8 mouse cellular contexts compared by ENCODE assay signal in genomic region chr8:106432954-106433570, GRCm38 (mm10). TPM values are rescaled to one million over a fixed set of nuclear protein-coding genes. Genes with fewer than 3 reads are reported as not detected.
DNase-seq lines count a peak whose midpoint lies in the region; ATAC-seq and TF ChIP-seq lines count a peak whose summit lies in the region.

No protein-coding gene starts in this region.

- peak overlapping the region; percentile 61 for H3K4me3 ChIP-seq in gastrocnemius, adult 2 months
- H3K4me3 ChIP-seq in hindbrain, postnatal 0 days (ENCODE audit: low read length): peak overlapping the region; percentile 32
- peak overlapping the region; percentile 32; the same call in 1 of the 2 replicates for H3K4me3 ChIP-seq in left cerebral cortex, adult 2 months

- no peak; the same call in 1 of the 2 replicates for TF ChIP-seq CTCF in gastrocnemius, adult 2 months (IDR thresholded peaks at IDR 0.05)
- peak; percentile 100 for TF ChIP-seq CTCF in hindbrain, postnatal 0 days (IDR thresholded peaks at IDR 0.05; ENCODE audit: low read depth)
- peak; percentile 99 for TF ChIP-seq CTCF in left cerebral cortex, adult 2 months (IDR thresholded peaks at IDR 0.05)

- no peaks in the 10 kb centered on the region for H3K4me1 ChIP-seq in hindbrain, postnatal 0 days (ENCODE audit: insufficient read depth, low read length)

- 8% methylated on average over 20 of the region's 20 CpGs for WGBS in hindbrain, postnatal 0 days

- no peaks in the 10 kb centered on the region for H3K9me3 ChIP-seq in hindbrain, postnatal 0 days (ENCODE audit: low read length)

- intact Hi-C loops in gastrocnemius, adult 2 months (cut with DNase I): loop anchor here (1.0 kb wide), 2 partner anchors 101 to 214 kb away; no protein-coding TSS in a partner anchor
- intact Hi-C loops in left cerebral cortex, adult 2 months (cut with DNase I): loop anchor here (1.0 kb wide), 2 partner anchors 101 to 214 kb away; no protein-coding TSS in a partner anchor

- ATAC-seq in hindbrain, postnatal 0 days: peak; percentile 75
- peak; percentile 91 for ATAC-seq in megakaryocyte progenitor cell, adult 5-6 weeks (replicated peaks; ENCODE audit: poor library complexity)

- peak overlapping the region; percentile 64 for H3K4me2 ChIP-seq in hindbrain, postnatal 0 days (ENCODE audit: low read depth, low read length)

- no peak overlapping the region for H3K27ac ChIP-seq in gastrocnemius, adult 2 months
- H3K27ac ChIP-seq in hindbrain, postnatal 0 days: no peak overlapping the region
- H3K27ac ChIP-seq in left cerebral cortex, adult 2 months: no peak overlapping the region

- H3K36me3 ChIP-seq in hindbrain, postnatal 0 days (ENCODE audit: insufficient read depth, low read length): no peaks in the 10 kb centered on the region

- no peaks in the 10 kb centered on the region for H3K27me3 ChIP-seq in hindbrain, postnatal 0 days (ENCODE audit: insufficient read depth, low read length)

- H3K9ac ChIP-seq in hindbrain, postnatal 0 days (replicated peaks; ENCODE audit: low read length): 0 out of 2 replicates have a peak overlapping the region, but pooled peaks have one; percentile 24

- peak; percentile 56 for DNase-seq in T-cell, adult 2 months (ENCODE audit: low spot score)
- peak; percentile 87 to 91 for DNase-seq in cerebellum, postnatal 4 days (ENCODE audit: low spot score in 2 of 2)
- DNase-seq in gastrocnemius, adult 2 months: peak; percentile 86
- DNase-seq in hindbrain, postnatal 0 days (ENCODE audit: low spot score): peak; percentile 94
- peak; percentile 87 to 90 for DNase-seq in left cerebral cortex, adult 2 months (ENCODE audit: extremely low spot score in 1 of 2, low spot score in 2 of 2)
- peak; percentile 89 to 93 for DNase-seq in right cerebral cortex, postnatal 10 days (ENCODE audit: low spot score in 2 of 2)
- peak; percentile 93 for DNase-seq in urinary bladder, postnatal 25 days (ENCODE audit: low spot score)

RNA-seq across cellular contexts. Expression of gene Zfp90, which starts 17.9 kb away (rescaled TPM):
- 1 to 10 TPM; 1.2 to 1.7 TPM for total RNA-seq in gastrocnemius, adult 2 months (2021)
- 22.6 and 26.2 TPM in 2 replicates for total RNA-seq in hindbrain, postnatal 0 days (2014; rRNA removed)
- polyA plus RNA-seq in hindbrain, postnatal 0 days (2015; fragmentation: Nextera tagmentation; extraction: Ambion mirVana): 31.5 and 32.2 TPM in 2 replicates
- 10 to 100 TPM; 11.1 to 11.8 TPM for total RNA-seq in left cerebral cortex, adult 2 months (2021)
- 5.9 and 10.2 TPM in 2 replicates for total RNA-seq in megakaryocyte progenitor cell, adult 5-6 weeks (2015)
- 6.2 and 8.4 TPM in 2 replicates for total RNA-seq in megakaryocyte progenitor cell, adult 5-6 weeks (2017)
